Mouse (Mus musculus) MN1 (cell line): ENCODE data around the gene Igsf9.

Experiments used
- DNase-seq: peaks from one replicate; pipeline ENCODE4 v3.0.0-alpha.2; 2016; ENCODE audit warnings: low spot score

The Igsf9 gene

DNA sequence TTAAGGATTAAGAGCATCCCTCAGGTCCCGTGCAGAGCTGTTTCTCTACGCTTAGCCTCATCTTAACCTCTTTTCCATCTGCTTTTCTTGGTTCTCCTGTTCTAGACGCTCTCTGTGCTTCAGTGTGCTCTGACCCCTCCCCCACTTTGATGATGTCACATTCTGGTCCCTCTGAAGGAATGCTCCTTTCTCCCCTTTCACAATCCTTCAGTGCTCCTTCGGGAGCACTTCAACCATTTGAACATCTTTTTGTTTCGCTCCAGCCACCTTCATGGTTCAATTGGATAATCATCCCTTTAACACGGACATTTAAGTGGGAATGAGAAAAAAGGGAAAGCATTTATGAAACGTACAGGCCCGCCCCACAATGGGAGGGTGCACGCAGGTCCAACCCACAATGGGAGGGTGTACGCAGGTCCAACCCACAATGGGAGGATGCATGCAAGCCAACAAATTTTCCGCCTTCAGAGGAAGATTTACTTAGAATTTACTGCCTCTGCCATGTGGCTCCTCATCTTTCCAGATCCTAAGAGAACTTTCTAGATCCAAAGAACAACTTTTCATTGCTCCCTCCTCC lies 13.2 kb upstream of the Igsf9 start:
- peak; percentile 30 for DNase-seq

DNA sequence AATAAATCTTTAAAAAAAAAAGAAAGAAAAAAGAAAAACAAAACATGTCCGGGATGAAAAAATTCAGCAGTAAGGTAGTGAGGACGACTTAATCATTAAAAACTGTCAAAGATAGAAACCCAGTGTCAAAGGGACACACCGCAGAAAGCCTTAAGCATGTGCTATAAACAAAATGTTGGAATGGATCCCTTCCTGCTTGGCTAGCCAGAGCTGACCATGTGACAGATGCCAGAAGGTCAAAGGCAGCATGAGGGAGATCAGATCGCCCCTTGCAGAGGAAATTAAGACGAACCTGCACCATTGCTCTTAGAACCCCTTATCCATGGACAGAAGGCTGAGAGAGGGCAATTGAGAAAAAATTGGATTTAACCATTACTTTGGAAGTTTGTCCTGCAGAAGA lies 12.2 kb upstream of the Igsf9 start:
- no peak for DNase-seq

DNA sequence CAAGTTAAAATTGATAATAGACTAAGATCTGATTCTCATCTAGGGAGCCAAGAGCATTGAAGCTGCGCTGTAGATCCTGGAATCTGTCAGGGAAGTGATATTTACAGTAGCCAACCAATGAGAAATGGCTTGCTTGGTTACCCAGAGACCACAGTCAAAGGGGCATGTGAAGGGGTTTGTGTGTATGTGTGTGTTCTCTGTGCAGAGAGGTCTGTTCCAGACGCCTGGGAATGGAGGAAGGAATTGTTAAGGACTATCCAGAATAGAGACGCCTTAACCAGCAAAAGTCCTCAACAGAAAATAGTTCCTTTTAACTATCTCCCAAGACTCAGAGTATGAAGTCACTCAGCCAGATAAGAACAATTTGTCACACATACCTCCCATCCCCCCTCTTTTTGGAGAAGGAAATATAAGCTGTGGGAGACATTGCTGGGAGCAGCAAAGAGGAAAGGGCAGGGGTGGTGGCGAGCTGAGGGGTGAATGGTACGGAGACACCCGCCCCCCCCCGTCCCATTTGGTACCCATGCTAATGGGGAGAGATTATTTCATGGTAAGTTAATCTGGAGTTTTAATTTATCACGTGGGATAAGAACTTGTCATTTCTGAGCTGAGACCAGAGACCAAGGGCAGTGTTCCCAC lies 11.7 kb upstream of the Igsf9 start:
- no peak for DNase-seq

DNA sequence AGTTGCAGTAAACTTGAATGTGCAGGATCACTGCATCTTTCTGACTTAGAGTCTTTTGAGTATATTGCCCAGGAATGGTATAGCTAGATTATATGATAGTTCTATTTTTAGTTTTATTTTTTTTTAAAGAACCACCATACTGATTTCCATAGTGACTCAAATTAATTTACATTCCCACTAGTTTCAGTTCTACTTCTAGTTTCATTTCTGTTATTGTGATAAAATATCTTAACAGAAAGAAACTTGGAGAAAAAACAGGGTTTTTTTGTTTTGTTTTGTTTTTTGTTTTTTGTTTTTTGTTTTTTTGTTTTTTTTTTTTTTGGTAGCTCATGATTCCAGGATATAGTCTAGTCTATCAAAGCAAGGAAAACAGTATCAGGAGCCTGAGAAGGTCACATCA lies 8.7 kb upstream of the Igsf9 start:
- no peak for DNase-seq

DNA sequence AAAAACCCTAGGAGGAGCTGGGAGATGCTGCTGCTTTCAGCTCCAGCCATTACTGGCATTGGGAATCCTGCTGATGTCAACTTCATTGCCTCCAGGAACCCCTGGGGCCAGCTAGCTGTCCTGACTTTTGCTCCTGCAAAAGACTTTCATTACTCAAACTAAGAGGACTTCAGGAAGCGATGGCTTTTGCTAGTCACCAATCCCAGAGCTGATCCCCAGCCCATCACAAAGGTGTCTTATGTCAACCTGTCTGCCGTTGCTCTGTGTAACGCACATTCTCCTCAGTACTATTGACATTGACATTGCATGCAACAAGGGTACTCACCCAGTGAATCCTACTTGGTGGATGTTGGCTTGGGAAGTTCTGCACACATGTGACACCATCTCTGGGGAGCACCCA lies 7.4 kb upstream of the Igsf9 start:
- no peak for DNase-seq

DNA sequence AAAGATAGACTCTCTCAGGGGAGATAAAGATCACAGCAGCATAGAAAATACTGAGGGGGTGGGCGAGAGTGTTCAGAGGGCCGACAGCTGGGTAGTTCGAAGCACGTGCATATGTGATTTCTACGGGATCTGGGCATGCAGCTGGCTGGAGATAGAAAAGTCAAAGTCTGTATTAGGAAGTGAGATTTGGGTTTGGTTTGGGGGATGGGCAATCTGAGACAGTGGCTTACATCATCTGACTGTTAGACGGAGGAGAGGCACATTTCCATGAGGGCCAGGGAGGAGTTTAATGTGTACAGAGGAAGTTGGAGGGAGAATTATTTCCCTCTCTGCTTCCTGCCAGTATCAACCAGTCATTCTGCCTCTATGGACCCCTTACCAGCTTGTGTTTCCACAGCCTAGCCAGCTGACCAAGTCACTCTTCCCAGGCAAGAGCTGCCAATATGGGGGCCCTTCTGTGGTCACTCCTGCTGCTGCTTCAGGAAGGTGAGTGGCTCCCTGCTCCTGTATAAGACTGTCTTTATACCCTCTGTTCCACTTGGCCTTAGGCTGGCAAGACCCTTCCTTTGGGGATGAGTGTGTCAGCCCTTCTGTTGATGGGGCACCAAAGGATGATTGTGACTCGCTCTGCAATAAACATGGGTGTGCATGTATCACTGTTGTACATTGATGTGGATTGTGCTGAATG lies 6.4 kb upstream of the Igsf9 start, which contains the start of gene Slamf9:
Gene Slamf9 (plus strand): TSS at position 305 of the 688 bp plus-strand sequence.
- DNase-seq: peak; percentile 36

DNA sequence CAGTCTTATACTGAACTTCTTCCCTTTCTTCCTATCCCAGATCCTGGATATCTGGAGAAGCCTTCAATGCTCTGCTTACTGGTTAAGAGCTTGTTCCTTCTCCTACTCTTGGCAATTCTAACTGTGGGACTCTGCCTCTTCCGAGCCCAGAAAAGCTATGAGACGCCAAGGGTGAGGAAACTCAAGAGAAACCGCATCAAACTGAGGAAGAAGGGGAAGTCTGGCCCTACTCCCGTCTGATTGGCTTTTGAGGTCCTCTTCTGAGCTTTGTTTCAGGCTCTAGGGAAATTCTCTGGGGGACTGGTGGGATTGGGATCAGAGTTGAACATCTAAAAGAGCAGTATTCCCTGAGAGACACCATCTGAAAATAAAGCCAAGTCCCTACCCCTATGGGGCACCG lies 3.6 kb upstream of the Igsf9 start:
- DNase-seq: no peak

DNA sequence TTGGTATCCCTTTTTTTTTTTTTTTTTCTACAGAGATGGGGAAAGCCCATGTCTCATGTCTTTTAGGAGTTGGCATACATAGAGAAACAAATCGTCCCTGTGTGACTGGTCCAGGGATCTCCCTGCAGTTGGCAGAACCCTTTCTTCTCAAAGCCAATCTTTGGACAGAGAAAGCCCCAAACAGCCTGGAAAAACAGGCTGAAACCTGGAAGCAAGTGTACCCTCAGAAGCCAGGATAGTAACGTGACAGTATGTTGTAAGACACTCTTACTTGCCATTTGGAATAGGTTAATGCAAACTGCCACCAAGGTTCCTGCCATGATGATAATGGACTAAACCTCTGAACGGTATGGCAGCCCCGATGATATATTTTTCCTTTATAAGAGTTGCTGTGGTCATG lies 1.2 kb upstream of the Igsf9 start:
- no peak for DNase-seq

DNA sequence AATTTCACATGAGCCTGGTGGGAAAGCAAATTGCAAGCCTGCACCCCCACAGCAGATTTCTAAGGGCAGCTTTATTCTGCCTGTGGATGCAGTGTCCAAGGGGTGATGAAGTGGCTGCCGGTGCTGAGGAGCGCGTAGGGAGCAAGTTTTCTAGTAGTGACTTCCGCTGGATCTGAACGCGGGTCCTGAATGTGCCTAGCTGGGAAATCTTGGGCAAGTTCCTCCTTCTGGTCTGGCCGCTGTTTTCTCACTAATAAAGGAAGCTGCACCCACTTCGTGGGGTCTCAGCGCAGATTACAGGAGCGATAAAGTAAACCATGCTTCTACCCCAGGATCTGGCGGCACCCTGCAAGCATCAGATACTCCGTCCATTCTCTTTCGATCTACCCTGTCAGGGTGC lies 477 bp upstream of the Igsf9 start:
- no peak for DNase-seq

DNA sequence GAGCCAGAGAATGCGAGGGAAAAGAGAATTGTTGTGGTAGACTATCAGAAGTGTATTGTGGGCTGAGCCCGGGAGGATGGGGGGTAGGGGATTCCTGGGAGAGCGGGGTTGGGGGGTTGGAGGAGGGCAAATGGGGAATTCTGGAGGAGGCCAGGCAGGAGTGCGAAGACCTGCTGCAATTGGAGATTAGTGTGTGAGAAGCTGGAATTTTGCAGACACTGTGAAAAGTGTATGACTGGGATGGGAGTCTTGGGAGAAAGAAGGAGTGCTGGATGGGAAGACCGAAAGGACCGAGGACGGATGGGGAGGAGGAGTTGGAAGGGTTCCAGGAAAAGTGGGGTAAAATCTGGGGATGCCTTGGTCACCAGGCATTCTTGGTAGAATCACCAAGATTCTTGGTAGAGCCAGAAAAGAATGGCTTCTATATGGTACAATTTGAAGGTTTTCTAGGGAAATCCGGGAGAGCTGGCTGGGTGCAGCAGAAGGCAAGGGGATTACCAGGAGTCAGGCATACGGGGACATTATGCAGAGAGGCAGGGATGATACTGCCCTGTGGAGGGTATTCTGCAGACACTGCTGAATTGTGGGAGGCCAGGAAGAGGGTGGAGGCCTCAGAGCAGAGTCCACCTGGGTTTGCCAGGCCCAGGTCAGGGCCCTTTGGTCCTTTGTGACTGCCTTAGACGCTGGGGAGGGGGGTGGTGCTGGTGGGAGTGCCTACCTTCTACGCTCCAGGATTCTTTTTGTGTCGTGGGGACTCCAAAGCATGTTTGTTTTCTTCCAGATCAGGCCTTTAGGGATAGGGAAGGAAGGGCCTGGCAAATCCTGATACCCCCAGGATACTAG lies 1.2 kb downstream of the Igsf9 start:
- DNase-seq: peak; percentile 43

DNA sequence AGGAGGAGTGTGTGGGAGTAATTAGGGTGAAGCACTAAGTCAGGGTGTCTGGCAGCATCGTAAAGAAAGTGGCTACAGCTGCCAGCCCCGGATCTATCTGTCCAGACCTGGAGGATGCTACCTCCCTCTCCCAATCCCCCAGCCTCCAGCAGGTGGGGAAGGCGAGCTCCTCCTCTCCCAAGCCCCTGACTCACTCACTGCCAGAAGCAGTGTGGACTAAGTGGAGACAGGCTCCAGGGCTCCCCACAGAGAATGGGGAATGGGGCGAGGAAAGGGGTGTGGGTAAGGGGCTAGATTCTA lies 1.7 kb downstream of the Igsf9 start:
- peak; percentile 42 for DNase-seq

DNA sequence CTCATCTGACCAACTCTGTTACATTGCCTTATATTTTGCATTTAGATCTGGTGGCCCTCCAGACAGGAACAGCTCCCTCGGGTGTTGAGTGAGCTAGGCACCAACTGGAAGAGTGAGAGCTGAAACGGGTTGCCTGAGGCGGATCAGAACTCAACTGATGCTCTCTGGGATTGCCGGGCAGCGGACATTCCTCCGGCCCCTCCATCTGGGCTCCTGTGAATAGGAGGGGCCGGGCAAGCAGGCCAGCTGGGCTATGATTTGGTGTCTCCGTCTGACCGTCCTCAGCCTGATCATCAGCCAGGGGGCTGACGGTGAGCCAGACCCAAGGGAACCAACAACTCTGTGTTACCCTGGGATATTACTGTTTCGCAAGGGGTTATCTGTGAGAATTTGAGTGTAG lies 2.6 kb downstream of the Igsf9 start:
- no peak for DNase-seq

DNA sequence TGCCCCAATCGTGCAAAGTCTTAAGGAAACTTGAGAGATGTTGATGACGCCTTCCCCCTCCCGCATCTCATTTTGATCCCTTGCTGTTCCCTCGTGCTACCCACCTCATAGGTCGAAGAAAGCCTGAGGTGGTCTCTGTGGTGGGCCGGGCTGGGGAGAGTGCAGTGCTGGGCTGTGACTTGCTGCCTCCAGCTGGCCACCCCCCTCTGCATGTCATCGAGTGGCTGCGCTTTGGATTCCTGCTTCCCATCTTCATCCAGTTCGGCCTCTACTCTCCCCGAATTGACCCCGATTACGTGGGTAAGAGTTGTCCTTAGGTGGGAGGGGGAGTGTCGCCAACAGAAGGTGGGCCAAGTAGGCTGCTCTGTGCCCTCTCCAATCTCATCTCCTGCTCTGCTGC lies 3.1 kb downstream of the Igsf9 start:
- DNase-seq: no peak

DNA sequence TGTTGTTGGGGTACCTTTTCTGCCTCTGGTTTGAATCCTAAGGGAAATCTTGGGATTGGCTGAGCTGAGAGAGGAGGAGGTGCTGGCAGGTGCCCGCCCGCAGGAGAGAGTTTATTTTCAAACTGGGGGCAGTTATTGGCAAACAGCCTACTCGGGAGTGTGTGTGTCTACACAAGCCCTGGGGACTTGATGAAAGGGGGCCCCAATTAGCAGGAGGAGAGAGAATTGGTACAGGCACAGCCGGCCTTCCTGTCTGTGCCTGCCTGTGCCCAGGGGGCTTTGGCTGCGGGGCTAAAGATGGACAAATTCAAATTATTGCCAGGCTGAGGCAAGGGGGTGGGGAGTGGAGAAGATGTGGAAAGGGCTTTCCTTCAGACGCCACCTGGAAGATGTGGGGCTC lies 4.2 kb downstream of the Igsf9 start:
- no peak for DNase-seq

DNA sequence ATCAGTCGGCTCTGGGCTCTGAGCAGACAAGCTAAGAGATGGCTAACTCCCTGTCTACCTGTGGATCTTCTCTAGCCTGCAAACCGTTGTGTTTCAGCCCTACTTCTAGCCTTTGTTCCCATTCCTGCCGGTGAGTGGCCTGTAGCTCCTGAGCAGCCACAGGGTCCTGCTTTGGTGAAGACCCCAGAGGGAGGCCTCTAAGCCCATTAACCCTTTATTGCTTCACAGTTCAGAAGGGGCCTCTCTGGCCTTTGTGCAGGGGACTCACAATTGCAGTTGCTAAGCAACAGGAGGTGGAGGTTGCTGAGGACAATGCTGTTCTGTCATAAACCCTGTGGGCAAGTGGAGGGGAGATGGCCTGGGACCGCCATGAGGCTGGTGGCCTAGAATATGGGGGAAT lies 4.6 kb downstream of the Igsf9 start:
- no peak for DNase-seq

DNA sequence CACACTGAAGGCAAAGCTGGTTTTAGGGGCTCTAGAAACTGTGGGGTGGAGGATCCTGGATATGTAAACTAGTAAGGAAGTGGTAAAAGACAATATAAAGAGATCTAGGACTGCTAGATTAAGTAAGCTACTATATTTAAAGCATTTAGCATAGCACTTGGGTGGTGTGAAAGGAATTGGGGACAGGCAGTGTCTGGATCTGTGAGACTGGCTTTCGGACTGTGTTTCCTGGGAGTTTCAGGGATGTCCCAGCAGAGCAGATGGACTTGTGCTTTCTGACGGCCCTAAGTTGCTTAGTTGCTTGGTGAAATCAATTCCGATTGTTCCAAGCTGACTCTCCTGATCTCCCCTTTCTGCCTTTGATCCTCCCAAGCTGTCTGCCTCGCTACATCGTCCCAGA lies 5.1 kb downstream of the Igsf9 start:
- DNase-seq: no peak

DNA sequence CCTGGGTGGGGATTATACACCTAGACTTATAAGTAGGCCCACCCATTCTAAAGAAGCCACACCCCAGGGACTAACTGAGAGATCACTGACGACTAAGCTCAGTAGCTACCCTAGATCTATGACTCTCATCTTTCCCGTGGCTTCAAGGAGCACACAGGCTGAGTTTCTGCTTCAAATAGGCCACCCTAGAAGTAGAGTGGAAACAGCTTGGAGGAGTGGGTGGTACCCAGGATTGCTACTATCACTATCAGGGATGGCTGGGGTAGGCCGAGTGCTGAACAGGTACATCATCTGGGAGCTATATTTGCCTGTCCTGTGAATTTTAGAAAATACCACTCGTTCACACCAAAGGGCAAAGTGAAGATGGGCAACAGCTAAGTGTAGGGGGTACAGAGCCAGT lies 6.3 kb downstream of the Igsf9 start:
- no peak for DNase-seq

DNA sequence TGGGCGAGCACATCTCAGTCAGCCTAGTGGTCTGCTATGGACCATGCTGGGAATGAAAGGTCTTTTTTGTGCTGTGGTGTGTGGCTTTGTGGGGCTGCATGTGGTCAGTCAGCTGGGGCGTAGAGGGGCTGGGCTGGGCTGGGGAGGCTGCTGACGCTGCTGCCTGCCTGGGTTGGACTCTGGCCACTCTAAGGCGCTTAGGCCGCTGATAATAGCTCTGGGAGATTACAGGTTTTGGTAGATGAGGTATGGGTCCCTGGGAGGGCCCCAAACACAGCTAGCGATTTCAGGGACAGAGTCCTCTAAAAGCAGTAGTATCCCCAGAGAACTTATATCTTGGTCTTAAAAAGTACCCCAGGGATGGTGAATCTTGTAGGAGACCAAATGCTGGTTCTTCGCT lies 7.2 kb downstream of the Igsf9 start:
- no peak for DNase-seq

DNA sequence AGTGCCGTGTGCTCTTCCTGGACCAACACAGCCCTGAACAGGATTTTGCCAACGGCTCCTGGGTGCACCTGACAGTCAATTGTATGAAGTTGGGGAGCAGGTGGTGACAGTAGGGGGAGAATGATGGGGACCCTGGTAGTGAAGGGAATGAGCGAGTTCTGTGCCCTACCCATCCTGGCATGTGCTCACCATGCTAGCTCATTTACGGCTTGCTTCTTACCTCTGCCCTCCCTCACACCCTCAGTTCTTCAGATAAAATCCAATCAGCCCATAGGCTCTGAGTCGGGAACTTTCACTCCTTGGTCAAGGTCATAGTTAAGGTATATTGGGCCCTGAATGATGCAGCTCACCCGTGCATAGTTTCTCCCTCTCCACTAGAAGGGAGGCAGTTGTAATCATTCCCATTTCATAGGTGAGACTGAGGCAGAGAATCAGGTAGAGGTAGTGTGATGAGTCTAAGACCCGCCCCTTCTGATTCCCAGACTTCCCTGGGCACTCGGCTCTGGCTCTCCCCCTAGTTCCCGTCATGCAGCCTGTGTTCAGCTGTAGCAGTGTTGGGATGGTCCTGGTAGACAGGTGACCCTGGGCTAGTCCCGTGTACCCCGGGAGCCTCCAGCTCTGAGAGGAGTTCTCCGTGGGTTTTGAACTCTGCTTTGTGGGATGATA lies 8.1 kb downstream of the Igsf9 start:
- DNase-seq: no peak

DNA sequence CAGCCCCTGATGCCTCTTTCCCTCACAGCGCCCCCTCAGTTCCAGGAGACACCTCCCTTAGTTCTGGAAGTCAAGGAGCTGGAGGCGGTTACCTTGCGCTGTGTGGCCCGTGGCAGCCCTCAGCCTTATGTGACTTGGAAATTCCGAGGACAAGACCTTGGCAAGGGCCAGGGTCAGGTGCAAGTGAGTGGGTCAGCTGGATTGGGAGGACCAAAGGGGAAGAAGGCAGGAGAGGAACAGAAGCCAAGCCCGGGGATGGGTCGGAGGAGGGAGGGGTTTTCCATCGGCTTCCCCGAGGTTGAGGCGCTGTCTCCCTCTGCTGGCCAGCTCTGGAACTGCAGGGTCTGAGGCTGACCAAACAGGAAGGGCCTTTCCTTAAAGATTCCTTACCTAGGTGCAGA lies 8.7 kb downstream of the Igsf9 start:
- peak; percentile 90 for DNase-seq

DNA sequence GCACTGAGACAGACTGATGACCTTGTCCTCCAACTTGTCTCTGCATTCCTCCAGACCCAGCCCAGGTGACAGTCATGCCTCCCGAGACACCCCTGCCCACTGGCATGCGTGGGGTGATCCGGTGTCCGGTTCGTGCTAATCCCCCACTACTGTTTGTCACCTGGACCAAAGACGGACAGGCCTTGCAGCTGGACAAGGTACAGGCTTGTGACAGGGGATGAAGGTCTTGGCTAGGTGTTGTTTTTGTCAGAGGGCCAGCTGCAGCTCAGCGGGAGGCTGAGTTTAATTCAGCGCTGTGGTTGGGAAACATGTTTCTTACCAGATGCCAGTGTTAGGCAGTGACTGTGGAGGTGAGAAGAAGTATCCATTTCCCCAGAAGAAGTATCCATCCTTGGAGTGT lies 10.5 kb downstream of the Igsf9 start:
- DNase-seq: no peak

DNA sequence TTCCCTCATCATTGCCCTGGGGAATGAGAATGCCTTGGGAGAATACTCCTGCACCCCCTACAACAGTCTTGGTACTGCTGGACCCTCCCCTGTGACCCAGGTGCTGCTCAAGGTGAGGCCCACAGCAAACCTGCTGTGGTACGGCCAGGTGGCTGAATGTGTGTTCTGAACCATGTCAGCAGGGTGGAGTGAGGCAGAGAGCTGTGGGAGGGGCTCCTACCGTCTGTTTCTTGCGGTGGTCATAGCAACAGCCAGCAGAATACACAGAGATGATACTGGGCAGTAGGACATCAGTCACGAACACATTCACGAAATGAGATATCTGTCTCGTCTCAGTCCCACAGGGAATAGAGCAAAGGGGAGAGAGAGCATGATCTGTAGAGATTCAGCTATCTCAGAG lies 11.9 kb downstream of the Igsf9 start:
- peak; percentile 37 for DNase-seq

DNA sequence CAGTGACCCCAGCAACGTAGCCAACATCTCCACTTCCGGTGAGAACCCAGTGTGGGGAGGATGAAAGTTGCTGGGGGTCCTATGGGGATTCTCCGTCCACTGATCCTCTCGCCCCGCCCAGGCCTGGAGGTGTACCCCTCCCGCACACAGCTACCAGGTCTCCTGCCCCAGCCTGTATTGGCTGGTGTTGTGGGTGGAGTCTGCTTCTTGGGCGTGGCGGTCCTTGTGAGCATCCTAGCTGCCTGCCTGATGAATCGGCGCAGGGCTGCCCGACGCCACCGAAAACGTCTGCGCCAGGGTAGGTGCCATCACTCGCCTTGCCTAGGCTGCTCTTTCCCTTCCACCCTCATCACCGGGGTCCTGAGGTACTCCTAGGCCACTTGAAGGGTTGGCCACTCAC lies 14.4 kb downstream of the Igsf9 start:
- no peak for DNase-seq
